Mouse (Mus musculus): ENCODE measurements around the gene Ostf1. TPM values are rescaled to one million over a fixed set of nuclear protein-coding genes. Genes with fewer than 3 reads are reported as not detected.

Ostf1 gene
- polyA plus RNA-seq, 1 experiment, result 79.9 TPM

DNA sequence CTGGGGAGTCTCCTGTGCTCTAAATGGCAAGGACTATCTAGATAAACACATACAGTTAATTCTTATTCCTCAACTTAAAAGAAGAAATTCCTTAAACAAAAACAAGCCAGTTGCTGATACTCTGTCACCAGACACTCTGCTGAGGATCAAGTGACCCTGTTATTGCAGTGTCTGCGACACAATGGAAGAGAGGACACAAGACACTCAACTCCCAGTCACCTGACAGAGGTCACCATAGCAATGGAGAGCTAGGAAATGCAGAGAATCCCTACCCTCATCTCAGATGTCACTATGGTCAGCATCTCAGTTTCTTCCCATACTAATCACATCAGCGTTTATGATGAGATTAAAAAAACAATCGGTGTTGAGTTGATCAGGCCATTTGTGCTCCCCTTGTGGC, 58.2 kb downstream of the Ostf1 start:
- Histone ChIP-seq H3K36me3 (ENCODE audit: control insufficient read depth, insufficient read depth, low read length, poor library complexity, severe bottlenecking) (no peaks in the 10 kb centered on the region), H3K4me3 (ENCODE audit: low read depth, low read length) (no peak overlapping the region), H3K9me3 (replicated peaks; ENCODE audit: control insufficient read depth, insufficient read depth, low read length, poor library complexity, severe bottlenecking) (no peaks in the 10 kb centered on the region), H3K27ac (ENCODE audit: insufficient read depth, low read length) (no peak overlapping the region), H3K4me1 (ENCODE audit: control insufficient read depth, insufficient read depth, low read length) (no peaks in the 10 kb centered on the region), H3K27me3 (ENCODE audit: control insufficient read depth, insufficient read depth, low read length, poor library complexity, severe bottlenecking) (no peaks in the 10 kb centered on the region), H3K9ac (ENCODE audit: low read depth, poor library complexity, severe bottlenecking) (no peak overlapping the region)
- no peak for TF ChIP-seq CTCF (IDR thresholded peaks at IDR 0.05; ENCODE audit: low read depth, low read length)
- peak; percentile 50; the same call in 1 of the 2 replicates for TF ChIP-seq EP300 (IDR thresholded peaks at IDR 0.05; ENCODE audit: insufficient read depth, low read depth, low read length)
- no peak for TF ChIP-seq POLR2A (IDR thresholded peaks at IDR 0.05; ENCODE audit: insufficient read depth, low read length)

GRCm38 (mm10) chr19:18569496-18569895, 62.1 kb downstream of the Ostf1 start:
- Histone ChIP-seq H3K9me3 (replicated peaks; ENCODE audit: control insufficient read depth, insufficient read depth, low read length, poor library complexity, severe bottlenecking) (no peaks in the 10 kb centered on the region), H3K9ac (ENCODE audit: low read depth, poor library complexity, severe bottlenecking) (no peak overlapping the region), H3K36me3 (ENCODE audit: control insufficient read depth, insufficient read depth, low read length, poor library complexity, severe bottlenecking) (no peaks in the 10 kb centered on the region), H3K4me1 (ENCODE audit: control insufficient read depth, insufficient read depth, low read length) (no peaks in the 10 kb centered on the region), H3K27ac (ENCODE audit: insufficient read depth, low read length) (no peak overlapping the region), H3K27me3 (ENCODE audit: control insufficient read depth, insufficient read depth, low read length, poor library complexity, severe bottlenecking) (no peaks in the 10 kb centered on the region), H3K4me3 (ENCODE audit: low read depth, low read length) (no peak overlapping the region)
- TF ChIP-seq CTCF (IDR thresholded peaks at IDR 0.05; ENCODE audit: low read depth, low read length) (no peak), EP300 (IDR thresholded peaks at IDR 0.05; ENCODE audit: insufficient read depth, low read depth, low read length) (no peak), POLR2A (IDR thresholded peaks at IDR 0.05; ENCODE audit: insufficient read depth, low read length) (no peak)

DNA sequence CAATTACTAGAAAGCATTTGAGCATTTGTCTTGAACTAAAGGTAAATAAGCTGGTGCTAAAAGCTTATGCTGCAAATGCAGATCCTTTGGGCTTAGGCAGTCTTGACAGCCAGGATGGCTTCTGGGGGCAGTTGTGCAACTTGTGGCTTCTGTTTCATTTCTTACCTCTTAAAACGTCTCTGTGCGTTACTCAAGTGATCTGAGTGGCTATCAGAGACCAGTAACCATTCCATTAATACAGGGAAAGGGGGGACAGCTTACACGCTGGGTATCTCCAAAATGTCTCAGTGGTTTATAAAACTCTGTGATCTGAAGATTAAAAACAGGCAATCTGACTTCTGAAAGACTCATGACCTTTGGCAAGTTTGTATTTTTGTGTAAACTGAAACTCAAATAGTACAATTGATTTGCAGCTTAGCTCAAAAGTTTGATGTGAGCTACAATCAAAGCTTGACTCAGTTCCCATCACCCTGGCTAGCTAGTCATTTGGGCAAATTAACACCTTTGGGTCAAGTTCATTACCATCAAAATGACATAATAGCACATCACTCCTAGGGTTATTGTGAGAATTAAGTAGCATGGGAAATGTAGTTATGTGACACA, 62.7 kb downstream of the Ostf1 start:
- Histone ChIP-seq H3K27ac (ENCODE audit: insufficient read depth, low read length) (no peak overlapping the region), H3K9ac (ENCODE audit: low read depth, poor library complexity, severe bottlenecking) (no peak overlapping the region), H3K36me3 (ENCODE audit: control insufficient read depth, insufficient read depth, low read length, poor library complexity, severe bottlenecking) (no peaks in the 10 kb centered on the region), H3K4me3 (ENCODE audit: low read depth, low read length) (no peak overlapping the region), H3K9me3 (replicated peaks; ENCODE audit: control insufficient read depth, insufficient read depth, low read length, poor library complexity, severe bottlenecking) (no peaks in the 10 kb centered on the region), H3K27me3 (ENCODE audit: control insufficient read depth, insufficient read depth, low read length, poor library complexity, severe bottlenecking) (no peaks in the 10 kb centered on the region), H3K4me1 (ENCODE audit: control insufficient read depth, insufficient read depth, low read length) (no peaks in the 10 kb centered on the region)
- TF ChIP-seq EP300 (IDR thresholded peaks at IDR 0.05; ENCODE audit: insufficient read depth, low read depth, low read length) (no peak), POLR2A (IDR thresholded peaks at IDR 0.05; ENCODE audit: insufficient read depth, low read length) (no peak), CTCF (IDR thresholded peaks at IDR 0.05; ENCODE audit: low read depth, low read length) (no peak)

DNA sequence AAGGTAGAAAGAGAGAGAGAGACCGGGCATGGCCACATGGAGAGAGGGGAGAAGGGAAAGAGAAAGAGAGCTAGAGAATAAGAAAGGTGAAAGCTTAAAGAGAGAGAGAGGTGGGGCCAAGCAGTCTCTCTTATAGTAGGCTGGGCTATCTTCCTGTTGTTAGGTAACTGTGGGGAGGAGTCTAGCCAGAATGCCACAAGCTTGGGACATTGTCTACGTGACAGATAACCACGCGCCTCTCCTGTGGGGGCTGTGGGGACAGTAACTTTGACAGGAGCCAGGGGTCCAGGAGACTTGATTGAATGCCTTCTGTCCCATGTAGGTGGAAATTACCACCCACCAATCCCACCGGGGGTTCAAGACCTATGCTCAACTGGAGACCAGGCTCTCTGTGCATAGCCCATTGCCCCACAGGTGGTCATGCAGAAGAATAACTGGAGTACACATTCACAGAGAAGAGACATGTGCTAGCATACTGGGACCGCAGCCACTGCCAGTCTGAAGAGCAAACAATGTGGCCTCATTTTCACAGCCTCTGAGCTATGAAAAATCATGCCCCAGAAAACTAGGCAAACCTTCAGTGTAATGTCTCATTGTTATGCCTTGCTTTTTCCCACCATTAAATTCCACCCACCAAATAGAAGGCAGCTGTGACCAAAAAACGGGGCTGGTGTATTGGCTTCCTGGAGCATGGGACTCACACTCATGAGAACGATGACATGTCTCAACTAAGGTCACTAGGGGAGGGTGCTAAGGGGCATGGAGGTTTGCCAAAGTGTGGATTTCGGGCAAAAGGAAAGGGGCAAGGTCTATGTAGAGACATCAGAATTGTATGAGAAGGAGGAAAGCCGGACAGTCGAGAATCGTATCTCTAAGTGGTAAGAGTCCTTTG, 63.4 kb downstream of the Ostf1 start:
- Histone ChIP-seq H3K4me1 (ENCODE audit: control insufficient read depth, insufficient read depth, low read length) (no peaks in the 10 kb centered on the region), H3K4me3 (ENCODE audit: low read depth, low read length) (no peak overlapping the region), H3K36me3 (ENCODE audit: control insufficient read depth, insufficient read depth, low read length, poor library complexity, severe bottlenecking) (no peaks in the 10 kb centered on the region), H3K27me3 (ENCODE audit: control insufficient read depth, insufficient read depth, low read length, poor library complexity, severe bottlenecking) (no peaks in the 10 kb centered on the region), H3K9me3 (replicated peaks; ENCODE audit: control insufficient read depth, insufficient read depth, low read length, poor library complexity, severe bottlenecking) (no peaks in the 10 kb centered on the region), H3K27ac (ENCODE audit: insufficient read depth, low read length) (no peak overlapping the region), H3K9ac (ENCODE audit: low read depth, poor library complexity, severe bottlenecking) (no peak overlapping the region)
- TF ChIP-seq POLR2A (IDR thresholded peaks at IDR 0.05; ENCODE audit: insufficient read depth, low read length) (no peak), EP300 (IDR thresholded peaks at IDR 0.05; ENCODE audit: insufficient read depth, low read depth, low read length) (no peak), CTCF (IDR thresholded peaks at IDR 0.05; ENCODE audit: low read depth, low read length) (no peak)

DNA sequence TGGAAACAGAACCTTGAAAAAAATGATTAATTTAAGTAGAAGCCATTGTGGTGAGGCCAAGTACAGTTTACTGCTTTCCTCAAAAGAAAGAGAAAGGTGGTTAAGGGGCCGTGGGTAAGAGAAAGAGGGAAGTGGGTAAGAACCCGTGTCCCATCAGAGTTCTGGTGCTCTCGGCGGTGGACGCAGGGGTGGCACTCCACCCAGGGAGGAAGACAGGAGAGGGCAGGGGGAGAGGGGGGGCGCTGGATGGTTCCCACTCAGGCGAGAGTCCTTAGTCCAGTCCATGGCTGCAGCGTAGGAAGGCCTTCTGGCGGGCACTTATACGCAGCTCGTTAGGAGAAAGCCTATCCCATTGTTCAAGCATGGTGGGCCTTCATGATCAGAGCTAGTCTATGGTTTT, 64.1 kb downstream of the Ostf1 start:
- H3K27me3 ChIP-seq (ENCODE audit: control insufficient read depth, insufficient read depth, low read length, poor library complexity, severe bottlenecking), result no peaks in the 10 kb centered on the region
- no peaks in the 10 kb centered on the region for H3K36me3 ChIP-seq (ENCODE audit: control insufficient read depth, insufficient read depth, low read length, poor library complexity, severe bottlenecking)
- H3K4me3 ChIP-seq (ENCODE audit: low read depth, low read length), result no peak overlapping the region
- no peaks in the 10 kb centered on the region for H3K9me3 ChIP-seq (replicated peaks; ENCODE audit: control insufficient read depth, insufficient read depth, low read length, poor library complexity, severe bottlenecking)
- TF ChIP-seq EP300 (IDR thresholded peaks at IDR 0.05; ENCODE audit: insufficient read depth, low read depth, low read length) (no peak), CTCF (IDR thresholded peaks at IDR 0.05; ENCODE audit: low read depth, low read length) (no peak), POLR2A (IDR thresholded peaks at IDR 0.05; ENCODE audit: insufficient read depth, low read length) (no peak)
- H3K9ac ChIP-seq (ENCODE audit: low read depth, poor library complexity, severe bottlenecking), result no peak overlapping the region
- no peak overlapping the region for H3K27ac ChIP-seq (ENCODE audit: insufficient read depth, low read length)
- H3K4me1 ChIP-seq (ENCODE audit: control insufficient read depth, insufficient read depth, low read length), result no peaks in the 10 kb centered on the region

GRCm38 (mm10) chr19:18557708-18558107, 73.9 kb downstream of the Ostf1 start:
- Histone ChIP-seq H3K4me1 (ENCODE audit: control insufficient read depth, insufficient read depth, low read length) (no peaks in the 10 kb centered on the region), H3K4me3 (ENCODE audit: low read depth, low read length) (no peak overlapping the region), H3K36me3 (ENCODE audit: control insufficient read depth, insufficient read depth, low read length, poor library complexity, severe bottlenecking) (no peaks in the 10 kb centered on the region), H3K9ac (ENCODE audit: low read depth, poor library complexity, severe bottlenecking) (no peak overlapping the region), H3K27me3 (ENCODE audit: control insufficient read depth, insufficient read depth, low read length, poor library complexity, severe bottlenecking) (no peaks in the 10 kb centered on the region), H3K27ac (ENCODE audit: insufficient read depth, low read length) (no peak overlapping the region), H3K9me3 (replicated peaks; ENCODE audit: control insufficient read depth, insufficient read depth, low read length, poor library complexity, severe bottlenecking) (no peaks in the 10 kb centered on the region)
- TF ChIP-seq EP300 (IDR thresholded peaks at IDR 0.05; ENCODE audit: insufficient read depth, low read depth, low read length) (no peak), CTCF (IDR thresholded peaks at IDR 0.05; ENCODE audit: low read depth, low read length) (no peak), POLR2A (IDR thresholded peaks at IDR 0.05; ENCODE audit: insufficient read depth, low read length) (no peak)
